ENCODE assay signal across 22 mouse cellular contexts in the genomic region with DNA sequence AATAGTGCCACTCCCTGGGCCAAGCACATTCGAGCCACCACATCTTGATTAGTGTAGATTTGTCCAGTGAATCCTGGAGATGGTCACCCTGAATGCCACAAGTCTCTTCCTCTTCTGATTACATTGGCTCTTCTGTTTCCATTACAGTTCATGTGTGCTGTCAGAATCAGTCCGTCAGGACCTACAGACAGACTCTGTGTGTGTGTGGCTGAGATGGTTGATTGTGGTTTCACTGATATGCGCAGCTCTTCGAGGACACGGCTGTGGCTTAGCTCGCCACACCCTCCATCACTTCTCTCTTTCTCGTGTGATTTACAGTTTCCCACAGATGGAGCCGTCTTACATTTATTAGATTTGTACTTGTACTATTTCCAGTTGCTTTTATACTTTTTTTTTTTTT. TPM values are rescaled to one million over a fixed set of nuclear protein-coding genes. Genes with fewer than 3 reads are reported as not detected.
DNase-seq lines count a peak whose midpoint lies in the region; ATAC-seq and TF ChIP-seq lines count a peak whose summit lies in the region.
"Had no signal": no experiment of that assay in that cellular context is flagged by ENCODE, and none has a peak within 500 bp of the region (broad histone marks: within the 10 kb centered on the region; RNA-seq: fewer than 3 reads in every experiment).

No protein-coding gene starts in this region.

- no peak for TF ChIP-seq CTCF in forebrain, postnatal 0 days (IDR thresholded peaks at IDR 0.05; ENCODE audit: low read depth)

- peaks cover 24% of the 10 kb centered on the region; the same call in 1 of the 2 replicates for H3K36me3 ChIP-seq in liver, embryonic 13.5 days
- H3K36me3 ChIP-seq in forebrain, postnatal 0 days (ENCODE audit: insufficient read depth) = peaks cover 9% of the 10 kb centered on the region
- H3K36me3 ChIP-seq in midbrain, embryonic 13.5 days = peaks cover 28% of the 10 kb centered on the region

- ATAC-seq in liver, embryonic 13.5 days (ENCODE audit: low read depth) = peak; percentile 39; the same call in 1 of the 2 replicates
- ATAC-seq in megakaryocyte progenitor cell, adult 5-6 weeks (replicated peaks; ENCODE audit: poor library complexity) = peak; percentile 90
- ATAC-seq in forebrain, postnatal 0 days = no peak
- ATAC-seq in midbrain, embryonic 13.5 days = no peak
- ATAC-seq: forebrain, embryonic 15.5 days; hindbrain, postnatal 0 days; lung, postnatal 0 days had no signal

- intact Hi-C loops in gastrocnemius, postnatal 14 days (cut with DNase I; ENCODE audit: low total_unique reads) = no loop called here

- H3K4me3 ChIP-seq in liver, embryonic 13.5 days (replicated peaks) = no peak overlapping the region
- H3K4me3 ChIP-seq in forebrain, postnatal 0 days (ENCODE audit: low read depth, low read length) = no peak overlapping the region
- H3K4me3 ChIP-seq in midbrain, embryonic 13.5 days (replicated peaks) = no peak overlapping the region
- H3K4me3 ChIP-seq: forebrain, embryonic 15.5 days; hindbrain, embryonic 10.5 days; layer of hippocampus, adult 2 months; liver, embryonic 15.5 days; megakaryocyte, embryonic 14.5 days; neural tube, embryonic 12.5 days had no signal

- H3K27ac ChIP-seq in liver, embryonic 13.5 days = no peak overlapping the region
- H3K27ac ChIP-seq in forebrain, postnatal 0 days (ENCODE audit: low read depth, low read length) = no peak overlapping the region
- no peak overlapping the region for H3K27ac ChIP-seq in midbrain, embryonic 13.5 days
- H3K27ac ChIP-seq: forebrain, embryonic 15.5 days; hindbrain, embryonic 10.5 days; hindbrain, postnatal 0 days; layer of hippocampus, adult 2 months; liver, embryonic 15.5 days; neural tube, embryonic 12.5 days had no signal

- H3K9ac ChIP-seq in liver, embryonic 13.5 days = no peak overlapping the region
- no peak overlapping the region for H3K9ac ChIP-seq in forebrain, postnatal 0 days
- no peak overlapping the region for H3K9ac ChIP-seq in midbrain, embryonic 13.5 days (replicated peaks)
- H3K9ac ChIP-seq: forebrain, embryonic 15.5 days; liver, embryonic 15.5 days; neural tube, embryonic 12.5 days had no signal

- no peak overlapping the region for H3K4me2 ChIP-seq in liver, embryonic 13.5 days
- no peak overlapping the region for H3K4me2 ChIP-seq in forebrain, postnatal 0 days (ENCODE audit: low read depth)
- no peak overlapping the region for H3K4me2 ChIP-seq in midbrain, embryonic 13.5 days (replicated peaks)
- H3K4me2 ChIP-seq: forebrain, embryonic 15.5 days; liver, embryonic 15.5 days; neural tube, embryonic 12.5 days had no signal

- H3K9me3 ChIP-seq in liver, embryonic 13.5 days (replicated peaks) = no peaks in the 10 kb centered on the region
- H3K9me3 ChIP-seq in forebrain, postnatal 0 days (ENCODE audit: low read length) = no peaks in the 10 kb centered on the region
- no peaks in the 10 kb centered on the region for H3K9me3 ChIP-seq in midbrain, embryonic 13.5 days
- H3K9me3 ChIP-seq: forebrain, embryonic 15.5 days; hindbrain, embryonic 10.5 days; liver, embryonic 15.5 days; megakaryocyte, embryonic 14.5 days; neural tube, embryonic 12.5 days had no signal

- 21% methylated on average over 8 of the region's 8 CpGs for WGBS in liver, embryonic 13.5 days (ENCODE audit: insufficient replicate concordance)
- WGBS in forebrain, postnatal 0 days = 84% methylated on average over 8 of the region's 8 CpGs
- 91% methylated on average over 8 of the region's 8 CpGs for WGBS in midbrain, embryonic 13.5 days

- H3K27me3 ChIP-seq in liver, embryonic 13.5 days = no peaks in the 10 kb centered on the region
- no peaks in the 10 kb centered on the region for H3K27me3 ChIP-seq in forebrain, postnatal 0 days (ENCODE audit: insufficient read depth, low read length)
- H3K27me3 ChIP-seq in midbrain, embryonic 13.5 days = no peaks in the 10 kb centered on the region
- H3K27me3 ChIP-seq: forebrain, embryonic 15.5 days; liver, embryonic 15.5 days; neural tube, embryonic 12.5 days had no signal

- no peak for DNase-seq in liver, embryonic 13.5 days
- DNase-seq in liver = no peak
- DNase-seq in c-Kit-positive CD71-positive TER-119-positive erythroid progenitor cells, embryonic 14.5 days (ENCODE audit: low spot score) = peak; percentile 37
- DNase-seq in forebrain, postnatal 0 days = no peak
- no peak for DNase-seq in gastrocnemius, postnatal 14 days
- DNase-seq in embryo, embryonic 10 days (ENCODE audit: low spot score) = no peak
- DNase-seq: adrenal gland, postnatal 36 days; cerebellum, adult 9-11 months; gastrocnemius, postnatal 36 days; kidney, postnatal 14 days; right cerebral cortex, adult 18-20 months; thymus, postnatal 4 days had no signal

- H3K4me1 ChIP-seq in liver, embryonic 13.5 days (replicated peaks) = peaks cover 35% of the 10 kb centered on the region
- H3K4me1 ChIP-seq in forebrain, postnatal 0 days (ENCODE audit: insufficient read depth) = 0 out of 2 replicates have a peak, but pooled peaks cover 6% of the 10 kb centered on the region
- H3K4me1 ChIP-seq in midbrain, embryonic 13.5 days (replicated peaks) = peaks cover 23% of the 10 kb centered on the region

RNA-seq across cellular contexts. Expression of gene Lmf1, which starts 5.0 kb away (rescaled TPM):
- polyA plus RNA-seq in liver, embryonic 13.5 days (2015; fragmentation: Nextera tagmentation; extraction: Ambion mirVana) = 11.3 and 11.6 TPM in 2 replicates
- 23.2 and 25.6 TPM in 2 replicates for total RNA-seq in megakaryocyte progenitor cell, adult 5-6 weeks (2015)
- total RNA-seq in megakaryocyte progenitor cell, adult 5-6 weeks (2017) = 11.7 and 14.1 TPM in 2 replicates
- total RNA-seq in forebrain, postnatal 0 days (2014; rRNA removed) = 21.5 and 28.1 TPM in 2 replicates
- polyA plus RNA-seq in forebrain, postnatal 0 days (2015; fragmentation: Nextera tagmentation; extraction: Ambion mirVana) = 13.9 and 17.8 TPM in 2 replicates
- total RNA-seq in gastrocnemius, postnatal 14 days (2021) = 10 to 100 TPM; 13.1 to 13.8 TPM
- 20.6 and 22.9 TPM in 2 replicates for polyA plus RNA-seq in midbrain, embryonic 13.5 days (2015; fragmentation: Nextera tagmentation; extraction: Ambion mirVana)

RNA-seq across cellular contexts. Expression of gene Sox8, which starts 13.4 kb away (rescaled TPM):
- 0.28 and 0.29 TPM in 2 replicates for polyA plus RNA-seq in liver, embryonic 13.5 days (2015; fragmentation: Nextera tagmentation; extraction: Ambion mirVana)
- not detected in 2 replicates for total RNA-seq in megakaryocyte progenitor cell, adult 5-6 weeks (2015)
- total RNA-seq in megakaryocyte progenitor cell, adult 5-6 weeks (2017) = not detected in 2 replicates
- 26.6 and 27.4 TPM in 2 replicates for total RNA-seq in forebrain, postnatal 0 days (2014; rRNA removed)
- polyA plus RNA-seq in forebrain, postnatal 0 days (2015; fragmentation: Nextera tagmentation; extraction: Ambion mirVana) = 20.8 and 22.6 TPM in 2 replicates
- 1 to 10 TPM; 7.2 to 8.8 TPM for total RNA-seq in gastrocnemius, postnatal 14 days (2021)
- polyA plus RNA-seq in midbrain, embryonic 13.5 days (2015; fragmentation: Nextera tagmentation; extraction: Ambion mirVana) = 5.2 and 7.9 TPM in 2 replicates

Comparison
In these comparisons a context has a peak if more than half of its experiments do, and no peak if none do; other contexts are left out.
1. ATAC-seq: peak in liver, embryonic 13.5 days (single experiment) and megakaryocyte progenitor cell, adult 5-6 weeks (single experiment); none in forebrain, postnatal 0 days (single experiment) and midbrain, embryonic 13.5 days (single experiment).
2. RNA of gene Sox8, which starts 13.4 kb away (total RNA-seq): 26.6 to 27.4 TPM in forebrain, postnatal 0 days and 7.2 to 8.8 TPM in gastrocnemius, postnatal 14 days; not detected in megakaryocyte progenitor cell, adult 5-6 weeks; every median in the first group is over 4 times any median in the second.